Mouse (Mus musculus): ENCODE results near the gene Kat8.
"Not testable (repeated sequence)": the region's sequence is repeated elsewhere in the genome, so short reads cannot be mapped to it uniquely, and the experiment has no call there.

Gene Kat8

DNA sequence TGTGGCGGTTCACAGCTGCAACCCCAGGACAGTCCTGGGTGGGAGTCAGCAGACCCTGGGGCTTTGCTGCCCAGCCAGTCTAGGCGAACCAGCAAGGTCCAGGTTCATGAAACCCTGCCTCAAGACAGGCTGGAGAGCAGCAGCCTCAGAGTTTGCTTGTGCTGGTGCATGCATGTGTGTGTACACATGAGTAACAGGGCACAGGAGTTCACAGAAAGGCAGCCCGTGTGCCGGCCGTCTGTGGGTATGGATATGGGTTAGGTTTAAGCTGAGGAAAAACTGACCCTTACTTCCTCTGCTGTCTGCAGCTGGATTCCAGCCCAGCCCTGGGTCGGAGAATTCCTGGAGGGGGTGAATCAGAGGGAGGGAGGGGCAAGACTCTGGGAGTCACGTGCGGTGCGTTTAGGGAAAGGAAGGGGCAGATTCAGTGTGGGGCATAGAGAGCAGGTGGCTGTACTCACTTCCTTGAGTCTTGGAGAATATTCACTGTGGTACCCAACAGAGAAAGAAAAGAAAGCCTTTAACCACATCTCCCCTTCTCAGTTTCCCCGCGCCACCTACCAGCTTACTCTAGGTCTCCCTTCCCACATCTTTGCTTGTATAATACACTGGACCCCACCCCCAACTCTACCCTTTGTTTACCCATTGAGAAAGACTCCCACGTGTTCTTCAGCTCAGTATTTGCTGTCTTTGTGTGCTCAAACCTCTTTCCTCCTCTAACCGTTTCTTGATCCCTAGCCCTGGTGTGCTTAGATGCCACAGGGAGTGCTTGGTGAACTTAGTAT lies 19.2 kb downstream of the Kat8 start:
- DNase-seq (ENCODE audit: low read depth, low spot score) = no peak

DNA sequence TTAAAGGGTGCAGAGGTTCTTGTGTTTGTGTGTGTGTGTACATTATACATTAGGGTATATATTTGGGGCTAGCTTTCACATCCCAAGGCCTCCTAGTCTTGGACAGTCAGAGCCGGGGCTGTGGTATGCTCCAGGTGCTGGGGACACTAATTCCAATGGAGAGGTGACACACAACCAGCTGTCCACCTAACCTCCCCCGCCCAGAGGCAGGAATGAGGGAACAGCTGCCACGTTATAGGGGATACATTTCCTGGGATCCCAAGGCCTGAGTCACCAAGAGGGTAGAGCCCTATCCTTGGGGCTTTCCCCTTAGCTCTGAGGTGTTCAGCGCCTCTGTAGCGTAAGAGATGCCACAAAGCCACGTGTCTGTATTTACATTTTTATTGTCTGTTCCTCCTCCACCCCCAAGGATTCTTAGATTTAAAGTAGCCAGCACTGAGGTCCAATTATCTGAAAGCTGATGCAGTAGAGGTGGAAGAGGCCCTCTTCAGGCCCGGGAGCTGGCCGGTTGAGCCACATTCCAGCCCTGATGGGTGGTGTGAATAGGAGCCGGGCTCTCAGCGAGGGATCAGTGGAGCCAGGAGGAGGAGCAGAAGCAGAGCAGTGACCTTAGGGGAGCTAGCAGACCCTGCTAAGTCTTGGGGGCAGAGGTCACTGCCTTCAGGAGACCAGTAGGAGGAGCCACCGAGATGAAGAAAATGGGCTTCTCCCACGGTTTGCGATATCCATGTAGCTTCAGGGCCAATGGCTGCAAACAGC lies 20.1 kb downstream of the Kat8 start:
- DNase-seq (ENCODE audit: low read depth, low spot score) = no peak

DNA sequence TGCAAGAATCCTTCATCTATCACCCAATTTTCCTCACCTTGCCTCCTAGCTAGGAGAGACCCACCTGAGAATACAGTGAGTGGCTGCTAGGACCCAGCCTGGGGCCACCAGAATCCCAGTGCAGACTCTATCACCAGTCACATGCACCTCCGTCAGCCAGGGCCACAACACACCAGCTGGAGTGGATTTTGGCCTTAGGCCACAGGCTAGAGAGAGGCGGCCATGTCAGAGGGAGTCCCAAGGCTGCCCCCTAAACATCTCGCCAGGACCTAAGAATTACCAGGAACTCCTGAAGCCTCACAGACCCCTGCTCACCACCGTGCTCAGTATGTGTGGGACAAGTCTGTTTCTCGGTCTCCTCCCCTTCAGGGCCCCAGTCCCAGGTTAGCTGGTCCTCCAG lies 21.8 kb downstream of the Kat8 start:
- DNase-seq (ENCODE audit: low read depth, low spot score) = no peak

DNA sequence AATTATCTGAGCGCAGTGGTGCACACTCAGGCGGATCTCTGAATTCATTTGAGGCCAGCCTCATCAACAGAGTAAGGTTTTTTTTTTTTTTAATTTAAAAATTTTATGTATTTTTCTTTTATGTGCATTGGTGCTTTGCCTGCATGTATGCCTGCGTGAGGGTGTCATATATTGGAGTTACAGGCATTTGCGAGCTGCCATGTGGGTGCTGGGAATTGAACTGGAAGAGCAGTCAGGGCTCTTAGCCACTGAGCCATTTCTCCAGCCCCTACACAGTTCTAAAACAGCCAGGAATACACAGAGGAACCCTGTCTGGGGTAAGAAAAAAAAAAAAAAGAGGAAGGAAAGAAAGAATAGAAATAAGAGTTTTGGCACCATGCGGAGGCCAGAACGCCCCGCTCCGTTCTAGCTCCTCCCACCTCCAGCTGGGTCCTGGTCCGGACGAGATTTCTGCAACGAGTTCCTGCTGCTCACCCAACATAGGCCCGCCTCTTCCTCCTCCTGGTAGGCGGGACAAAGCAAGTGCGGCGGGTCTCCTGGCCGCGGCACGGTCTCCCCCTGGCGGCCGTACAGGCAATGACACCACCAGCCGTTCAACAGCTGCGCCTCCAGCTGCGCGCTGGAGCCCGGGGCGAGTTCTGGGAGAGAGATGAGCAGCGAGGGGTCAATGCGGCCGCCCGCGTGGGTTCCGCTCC lies 22.9 kb downstream of the Kat8 start:
- DNase-seq (ENCODE audit: low read depth, low spot score) = peak; percentile 91

DNA sequence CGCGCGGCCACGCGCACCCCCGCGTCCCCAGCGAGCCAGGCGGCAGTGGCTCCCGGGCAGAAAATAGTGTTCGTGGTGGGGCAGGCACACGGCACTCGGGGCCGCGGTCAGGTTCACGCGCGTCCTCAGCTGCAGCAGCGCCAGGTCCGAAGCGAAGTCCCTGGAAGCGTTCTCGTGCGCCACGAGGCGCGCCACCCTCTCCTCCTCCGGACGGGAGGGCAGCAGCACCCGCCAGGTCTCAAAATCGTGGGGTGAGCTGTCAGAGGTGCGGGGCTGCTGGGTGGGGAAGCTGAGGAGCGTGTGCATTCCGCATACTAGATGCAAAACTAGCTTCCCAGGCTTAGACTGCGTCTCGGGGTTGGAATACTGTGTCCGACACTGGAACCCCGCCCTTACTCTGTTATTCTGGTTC lies 23.4 kb downstream of the Kat8 start:
- DNase-seq (ENCODE audit: low read depth, low spot score) = no peak

DNA sequence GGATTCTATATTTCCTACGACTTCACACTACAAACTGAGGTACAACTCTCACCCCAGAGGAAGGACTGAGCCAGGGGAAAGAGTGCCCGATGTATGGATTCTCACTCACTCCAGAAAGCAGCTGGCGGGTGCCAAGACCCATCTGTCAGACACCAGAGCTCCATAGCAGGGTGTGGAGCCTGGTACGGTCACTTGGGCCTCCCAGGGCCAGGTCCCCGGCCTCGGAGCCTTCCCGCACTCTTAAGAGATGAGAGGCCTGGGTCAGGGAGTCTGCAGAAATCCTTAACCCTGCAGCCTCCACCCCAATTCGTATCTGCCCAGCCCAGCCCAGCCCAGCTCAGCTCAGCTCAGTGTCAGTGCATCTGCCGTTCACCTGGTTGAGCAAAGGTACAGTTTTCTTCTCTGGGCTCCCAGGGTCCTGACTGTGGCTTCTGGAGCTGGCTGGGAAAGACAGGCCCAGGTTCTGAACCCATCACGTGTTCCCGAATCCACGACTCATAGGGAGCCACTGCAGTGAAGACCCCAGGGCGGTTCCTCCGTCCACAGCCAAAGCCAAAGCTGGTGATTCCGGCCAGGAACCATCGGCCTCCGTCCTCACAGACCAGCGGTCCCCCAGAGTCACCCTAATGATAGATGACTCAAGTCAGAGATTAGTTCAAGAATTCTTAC lies 24.0 kb downstream of the Kat8 start:
- DNase-seq (ENCODE audit: low read depth, low spot score) = no peak

DNA sequence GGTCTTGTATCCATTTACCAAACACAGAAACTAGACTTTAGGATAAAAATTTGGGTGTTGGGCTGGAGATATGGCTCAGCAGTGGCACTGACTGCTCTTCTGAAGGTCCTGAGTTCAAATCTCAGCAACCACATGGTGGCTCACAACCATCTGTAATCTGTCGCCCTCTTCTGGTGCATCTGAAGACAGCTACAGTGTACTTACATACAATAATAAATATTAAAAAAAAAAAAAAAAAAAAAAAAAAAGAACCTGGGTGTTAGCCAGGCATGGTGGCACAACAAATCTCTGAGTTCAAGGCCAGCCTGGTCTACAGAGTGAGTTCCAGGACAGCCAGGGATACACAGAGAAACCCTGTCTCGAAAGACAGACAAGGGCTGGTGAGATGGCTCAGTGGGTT lies 29.8 kb downstream of the Kat8 start:
- not testable (repeated sequence) for DNase-seq (ENCODE audit: low read depth, low spot score)

DNA sequence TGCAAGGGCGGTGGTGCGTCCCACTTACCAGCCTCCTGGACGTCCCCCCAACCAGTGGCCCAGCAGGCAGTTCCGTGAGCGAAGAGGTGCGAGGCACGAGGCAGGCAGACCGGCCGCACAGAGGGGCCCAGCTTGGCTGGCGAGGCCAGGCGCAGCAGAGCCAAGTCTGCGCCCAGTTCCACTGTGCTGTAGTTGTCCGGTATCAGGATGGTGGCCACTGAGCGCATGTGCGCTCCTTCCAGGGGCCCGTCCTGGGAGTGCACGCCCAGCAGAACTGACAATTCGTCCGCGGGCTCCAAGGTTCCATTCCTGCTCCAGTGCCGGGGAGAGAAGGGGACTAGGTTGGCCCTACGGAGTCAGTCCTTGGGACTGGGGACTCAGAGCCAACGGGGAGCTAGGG lies 32.3 kb downstream of the Kat8 start:
- no peak for DNase-seq (ENCODE audit: low read depth, low spot score)

DNA sequence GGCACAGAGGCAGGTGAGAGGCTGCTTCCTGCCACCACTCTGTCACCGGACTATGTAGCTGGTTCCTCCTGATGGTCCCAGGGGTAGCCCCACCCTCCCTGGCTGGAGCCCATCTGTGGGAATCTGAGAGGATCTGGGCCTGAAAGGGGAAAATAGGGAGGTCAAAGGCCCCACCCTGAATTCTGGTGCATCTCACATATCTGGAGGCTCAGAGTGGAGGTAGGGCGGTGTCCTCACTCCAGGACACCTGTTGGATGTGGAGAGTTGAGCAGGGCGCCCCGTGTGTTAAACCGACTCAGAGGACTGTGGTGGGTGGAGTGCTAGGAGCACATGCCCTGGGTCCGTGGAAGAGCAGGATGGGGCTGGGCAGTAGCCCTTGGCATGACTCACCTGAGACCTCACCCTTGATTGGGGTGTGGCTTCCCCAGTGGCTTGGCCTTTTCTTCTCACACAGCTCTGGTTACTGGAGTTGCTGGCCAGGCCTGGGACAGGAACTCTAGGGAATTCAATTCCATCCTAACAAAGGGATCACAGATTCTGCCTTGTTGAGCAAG lies 34.2 kb downstream of the Kat8 start, which contains the start of gene Prss36:
Gene Prss36, minus strand, starts transcription at position 256 of the 554 bp plus-strand sequence.
- DNase-seq (ENCODE audit: low read depth, low spot score) = no peak

DNA sequence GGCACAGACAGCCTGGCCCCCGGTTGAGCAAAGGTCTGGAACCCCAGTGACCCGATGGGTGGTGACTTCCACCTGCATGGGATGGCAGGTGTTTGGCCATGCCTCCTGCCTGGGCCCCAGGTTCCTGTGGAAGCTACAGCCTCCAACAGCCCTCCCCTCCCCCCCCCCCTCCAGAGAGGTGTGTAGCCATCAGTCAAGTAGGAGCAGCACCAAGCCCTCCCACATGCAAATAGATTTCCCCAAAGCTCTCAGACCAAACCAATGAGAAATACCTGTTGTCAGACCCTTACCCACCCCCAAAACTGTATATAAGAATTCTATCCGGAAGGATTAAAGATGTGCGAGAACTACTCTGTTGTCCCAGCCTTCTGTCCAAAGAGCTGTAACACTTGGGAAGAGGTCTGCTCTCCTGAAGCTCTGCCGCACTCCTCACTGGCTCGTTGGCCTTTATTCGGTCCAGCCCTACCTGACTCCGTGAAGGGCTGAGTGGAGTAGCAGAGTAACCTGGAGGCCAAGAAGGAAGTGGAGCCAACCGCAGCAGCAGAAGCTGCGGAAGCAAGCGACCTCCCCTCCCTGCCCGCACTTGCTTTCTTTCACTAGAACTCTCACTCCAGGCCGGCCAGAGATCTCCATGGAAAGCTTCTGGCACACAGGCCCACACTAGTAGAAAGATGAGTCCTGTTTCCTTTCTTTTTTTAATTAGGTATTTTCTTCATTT lies 40.7 kb downstream of the Kat8 start:
- DNase-seq (ENCODE audit: low read depth, low spot score) = no peak

DNA sequence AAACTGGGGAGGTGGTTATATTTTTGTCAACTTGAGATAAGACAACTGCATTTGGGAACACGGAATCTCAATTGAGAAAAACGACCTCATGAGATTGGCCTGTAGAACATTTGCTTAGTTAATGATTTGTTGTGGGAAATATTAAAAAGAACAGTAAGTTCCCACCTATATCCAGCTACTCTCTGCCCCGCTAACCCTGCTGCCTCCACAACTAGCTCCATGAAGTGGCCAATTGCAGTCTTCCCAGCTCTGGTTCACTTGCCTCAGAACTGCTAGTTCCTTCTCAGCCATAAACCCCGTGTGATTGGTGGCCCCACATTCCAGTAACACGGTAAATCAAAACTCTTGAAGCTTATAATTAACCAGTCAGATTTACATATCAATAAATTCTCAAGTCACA lies 47.0 kb downstream of the Kat8 start:
- no peak for DNase-seq (ENCODE audit: low read depth, low spot score)

DNA sequence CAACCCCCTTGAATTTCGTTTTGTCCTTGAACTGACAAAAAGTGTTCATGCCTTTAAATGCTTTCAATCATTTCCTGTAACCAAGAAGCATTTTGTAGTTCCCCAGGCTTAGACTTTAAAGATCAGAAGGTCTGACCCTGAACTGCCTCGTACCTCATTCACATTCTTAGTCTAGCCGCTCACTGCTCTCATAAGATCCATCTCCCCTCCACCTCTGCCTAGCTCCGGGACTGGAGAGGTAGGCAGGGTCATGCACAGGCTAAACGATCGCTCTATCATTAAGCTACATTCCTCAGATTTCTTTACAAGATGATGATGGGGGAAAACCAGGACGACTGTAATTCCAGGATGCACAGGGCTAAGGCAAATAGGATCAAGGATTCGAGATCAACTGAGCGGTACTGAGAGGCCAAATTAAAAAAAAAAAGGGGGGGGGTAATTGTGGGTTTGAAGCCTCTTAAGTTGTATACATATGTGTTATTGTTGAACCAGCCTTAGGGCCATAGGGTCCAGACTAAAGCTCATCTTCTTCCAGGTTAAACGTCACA lies 54.1 kb downstream of the Kat8 start:
- no peak for DNase-seq (ENCODE audit: low read depth, low spot score)

DNA sequence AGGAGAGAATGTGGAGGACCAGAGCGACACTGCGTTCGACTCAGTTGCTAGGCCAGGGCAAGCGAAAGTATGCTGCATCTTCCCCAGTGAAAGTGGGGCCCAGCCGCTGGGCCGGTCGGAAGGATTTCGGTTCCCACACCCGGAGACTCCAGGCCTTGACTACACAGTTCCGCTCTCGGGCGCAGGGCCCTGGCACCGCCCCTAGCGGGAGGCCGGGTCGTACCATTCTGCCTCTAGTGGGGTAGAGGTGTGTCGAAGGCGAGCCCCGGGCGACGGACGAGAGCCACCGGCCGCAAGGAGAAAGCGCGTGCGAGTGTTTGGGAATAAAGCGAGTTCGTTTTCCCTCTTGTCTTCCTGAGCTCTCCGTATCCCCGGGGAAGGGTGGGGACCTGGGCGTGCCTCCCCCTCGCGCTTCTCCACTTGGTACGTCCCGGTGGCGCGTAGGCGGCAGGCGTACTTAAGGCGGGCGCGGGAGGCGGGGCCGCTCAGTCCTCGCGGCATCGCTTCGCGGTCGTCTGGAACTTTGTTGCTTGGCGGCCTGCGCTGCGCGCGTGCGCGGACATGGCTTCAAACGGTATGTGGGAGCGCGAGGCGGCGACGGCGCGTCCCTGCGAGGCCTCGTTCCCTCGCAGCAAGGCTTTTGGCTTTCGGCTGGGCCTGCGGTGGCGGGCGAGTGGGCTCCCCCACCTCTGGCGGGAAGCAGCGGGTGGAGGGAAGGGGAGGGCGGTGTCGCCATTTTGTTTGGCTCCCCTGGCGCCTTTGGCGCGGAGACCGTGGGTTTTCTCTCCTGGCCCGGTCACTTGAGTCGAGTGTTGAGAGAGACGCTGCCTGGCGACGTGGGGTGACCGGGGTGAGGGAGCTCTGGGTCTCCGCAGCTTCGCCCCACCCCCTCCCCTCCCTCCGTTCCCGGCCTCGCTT lies 54.9 kb downstream of the Kat8 start, which contains the start of gene Fus:
Gene Fus, plus strand, starts transcription at position 454 of the 918 bp plus-strand sequence.
- DNase-seq (ENCODE audit: low read depth, low spot score) = peak; percentile 88

DNA sequence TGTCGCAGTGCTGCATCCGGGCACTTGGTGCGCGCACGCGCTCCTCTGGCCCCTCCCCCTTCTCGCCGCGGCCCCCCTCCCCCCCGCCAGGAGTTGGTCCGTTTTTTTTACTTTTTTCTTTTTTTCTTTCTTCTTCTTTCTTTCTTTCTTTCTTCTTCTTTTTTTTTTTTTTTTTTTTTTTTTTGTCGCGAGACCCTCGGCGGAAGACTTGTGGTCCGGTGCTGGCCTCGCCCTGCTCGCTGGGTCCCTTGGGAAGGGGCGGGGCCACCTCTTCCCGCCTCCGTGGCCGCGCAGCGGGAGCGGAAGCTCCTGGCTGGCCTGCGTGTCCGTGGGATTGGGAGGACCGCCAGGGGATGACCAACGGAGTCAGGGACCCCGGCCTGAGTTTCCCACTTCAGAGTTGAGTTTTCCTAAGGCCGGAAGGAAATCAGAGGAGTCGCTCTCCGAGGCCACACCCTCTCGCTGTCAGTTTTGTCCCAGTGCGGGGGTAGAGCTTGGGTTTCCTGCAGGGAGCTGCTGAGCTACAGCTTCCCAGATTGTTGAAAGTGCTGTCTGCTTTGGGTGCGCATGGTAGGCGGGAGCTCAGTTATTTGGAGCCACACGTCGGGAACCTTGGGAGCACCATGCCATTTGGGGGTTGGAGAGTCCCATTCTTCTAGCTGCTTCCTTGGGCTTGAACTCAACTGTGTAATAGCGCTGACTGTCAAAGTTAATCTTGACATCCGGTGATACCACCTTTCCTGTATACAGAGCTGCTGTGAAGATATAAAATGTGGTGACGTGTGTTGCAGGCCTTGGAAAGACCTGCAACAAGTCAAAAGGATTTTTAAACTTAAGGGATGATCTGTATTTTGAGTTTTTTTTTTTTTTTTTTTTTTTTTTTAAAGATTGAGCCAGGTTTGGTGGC lies 55.9 kb downstream of the Kat8 start:
- DNase-seq (ENCODE audit: low read depth, low spot score) = peak; percentile 66

DNA sequence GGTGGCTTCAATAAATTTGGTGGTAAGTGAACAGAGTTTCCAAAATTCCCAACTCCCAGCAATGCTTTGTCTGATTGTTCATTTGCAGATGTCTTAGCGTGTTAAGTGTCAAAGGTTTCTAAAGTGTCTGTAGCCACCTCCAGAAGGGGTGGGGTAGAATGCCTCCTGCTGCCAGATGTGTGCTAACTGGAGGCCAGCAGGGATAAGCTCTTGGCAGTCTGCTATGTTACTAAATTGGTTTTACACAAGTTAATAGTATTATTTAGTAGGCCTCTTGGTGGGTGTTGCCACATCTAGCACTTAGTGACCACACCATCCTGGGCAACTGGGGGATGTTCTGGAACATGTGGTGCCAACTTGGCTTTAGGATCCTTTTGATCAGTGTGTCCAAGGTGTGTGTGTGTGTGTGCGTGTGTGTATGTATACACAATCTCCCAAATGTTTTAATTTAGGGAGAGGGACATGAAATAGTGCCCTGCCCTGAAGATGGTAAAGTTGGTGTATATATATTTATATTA lies 62.2 kb downstream of the Kat8 start:
- DNase-seq (ENCODE audit: low read depth, low spot score) = no peak
